Mouse (Mus musculus) cortical plate, adult 2 months (tissue): ENCODE measurements around the gene Abcc2.

Experiments
- CTCF ChIP-seq: fragments of 200-500 bp; IDR thresholded peaks from 2 replicates; pipeline ENCODE4 v1.5.1; 2011; ENCODE audit warnings: mild to moderate bottlenecking, control low read depth, low read length; ENCODE audit not compliant: insufficient read depth; ENCODE audit errors: extremely low read depth
- POLR2A ChIP-seq: fragments of 200-500 bp; IDR thresholded peaks from 2 replicates; pipeline ENCODE4 v1.6.1; 2011; ENCODE audit warnings: mild to moderate bottlenecking, low read length, control low read depth; ENCODE audit not compliant: insufficient read depth; ENCODE audit errors: extremely low read depth

DNA sequence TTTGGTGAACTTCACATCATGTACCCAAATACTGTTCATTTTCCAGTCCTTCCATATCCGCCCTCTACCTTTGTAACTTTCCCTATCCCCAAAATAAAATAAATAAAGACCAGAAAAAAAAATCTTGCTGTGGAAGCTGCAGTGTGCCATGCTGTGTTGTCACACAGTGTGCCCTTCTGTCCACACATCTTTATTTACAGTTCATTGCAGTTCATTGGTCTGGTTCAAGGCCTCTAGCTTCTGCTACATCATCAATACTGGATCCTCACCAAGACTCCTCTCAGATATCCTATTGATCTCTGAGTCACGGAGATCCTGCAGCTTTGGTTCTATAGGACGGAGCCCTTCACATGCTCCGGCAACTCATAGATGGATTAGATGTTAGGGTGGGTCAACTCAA is 10.5 kb downstream of the Abcc2 start:
- TF ChIP-seq CTCF: no peak
- TF ChIP-seq POLR2A: no peak
